Mouse (Mus musculus) left cerebral cortex, postnatal 4 days (tissue): ENCODE measurements at regions not wholly inside any gene's neighbourhood (a gene's known extent, or its start where the extent isn't known, plus 50 kb on each side); places are given as distances from the start of the nearest gene placed in this dataset.

Experiments used
- DNase-seq: peaks from one replicate; pipeline ENCODE4 v3.0.0-alpha.2; 2022
- intact Hi-C: fragments of 180-260 bp; cut with DNase I; formaldehyde crosslinking; loops from one replicate; pipeline ENCODE4 v1.15.1; 2025

DNA sequence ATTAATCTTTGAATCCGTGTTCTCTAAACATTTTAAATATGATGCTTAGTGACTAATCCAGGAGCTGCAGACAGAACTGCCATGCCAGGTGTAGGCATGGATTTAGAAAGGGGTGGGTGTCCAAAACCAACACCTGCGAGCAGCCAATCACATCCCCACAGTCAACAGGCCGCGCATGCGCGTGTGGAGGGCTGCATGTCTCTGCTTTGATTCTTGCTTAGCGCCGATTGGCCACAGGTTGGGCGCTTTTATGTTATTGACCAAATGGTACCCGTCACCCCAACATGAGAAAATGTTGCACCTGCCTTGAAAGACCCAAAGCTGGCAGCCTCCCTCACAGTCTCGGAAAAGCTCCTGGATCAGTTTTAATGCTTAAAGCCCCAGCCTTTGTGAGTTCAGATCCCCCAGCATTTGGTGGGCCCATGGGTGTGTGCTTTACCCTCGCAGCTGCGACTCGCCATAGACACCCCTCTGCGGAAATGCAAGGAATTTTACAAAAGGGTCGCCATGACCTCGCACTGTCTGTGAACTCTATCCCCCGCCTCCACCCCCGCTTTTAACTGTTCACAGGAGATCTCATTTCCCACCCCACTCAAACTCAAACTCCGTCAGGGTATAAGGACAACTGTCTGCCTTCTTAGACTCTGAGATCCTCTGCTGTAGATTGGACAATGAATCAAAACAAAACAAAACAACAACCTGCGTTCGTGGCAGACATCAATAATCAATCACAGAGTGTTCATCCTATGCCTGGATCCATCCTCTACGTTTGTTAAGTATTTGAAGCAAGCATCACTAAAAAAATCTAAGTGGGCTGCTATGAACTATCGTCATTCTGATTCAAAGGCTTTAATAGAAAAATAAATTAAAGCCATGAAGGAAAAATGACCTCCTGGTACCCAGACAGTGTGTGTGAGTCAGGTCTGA is 296.4 kb upstream of the Tbx3 start:
- DNase-seq = no peak
- intact Hi-C loops = no loop called here

DNA sequence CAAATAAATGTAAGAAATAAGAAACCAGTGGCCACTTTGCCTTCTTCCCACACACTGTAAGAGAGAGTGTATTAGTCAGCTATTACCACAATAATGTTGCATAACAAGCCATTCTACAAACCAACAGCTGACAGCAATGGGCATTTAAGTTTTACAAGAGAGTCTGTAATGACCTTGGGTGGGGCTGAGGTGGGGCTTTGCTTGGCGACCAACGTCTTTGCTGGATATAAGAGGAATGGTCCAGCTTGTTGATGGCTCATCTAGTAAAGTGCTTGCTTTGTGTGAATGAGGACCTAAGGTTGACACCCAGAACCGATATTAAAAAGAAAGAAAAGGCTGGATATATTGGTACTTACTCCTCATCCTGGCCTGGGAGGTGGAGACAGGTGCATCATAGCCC is 295.6 kb upstream of the Tbx3 start:
- intact Hi-C loops = no loop called here
- no peak for DNase-seq

DNA sequence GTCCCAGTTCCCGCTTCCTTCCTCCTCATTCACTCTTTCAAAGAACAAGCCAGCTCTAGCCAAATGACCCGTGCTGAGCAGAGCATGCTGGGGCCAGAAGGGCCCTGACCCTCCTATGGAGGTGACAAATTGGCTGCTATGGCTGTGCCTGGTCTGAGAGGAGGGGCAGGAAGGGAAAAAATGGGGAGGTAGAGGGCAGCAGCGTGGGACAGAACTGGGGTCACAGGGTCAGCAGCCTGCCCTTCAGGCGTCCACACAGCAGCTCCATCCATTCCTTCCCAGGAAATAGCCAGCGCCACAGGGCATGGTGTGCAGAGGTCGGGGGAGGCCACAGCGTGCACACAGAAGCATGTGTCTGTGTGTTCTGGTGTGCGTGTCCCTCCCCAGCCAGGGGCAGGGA is 292.2 kb upstream of the Tbx3 start:
- intact Hi-C loops = no loop called here
- no peak for DNase-seq

DNA sequence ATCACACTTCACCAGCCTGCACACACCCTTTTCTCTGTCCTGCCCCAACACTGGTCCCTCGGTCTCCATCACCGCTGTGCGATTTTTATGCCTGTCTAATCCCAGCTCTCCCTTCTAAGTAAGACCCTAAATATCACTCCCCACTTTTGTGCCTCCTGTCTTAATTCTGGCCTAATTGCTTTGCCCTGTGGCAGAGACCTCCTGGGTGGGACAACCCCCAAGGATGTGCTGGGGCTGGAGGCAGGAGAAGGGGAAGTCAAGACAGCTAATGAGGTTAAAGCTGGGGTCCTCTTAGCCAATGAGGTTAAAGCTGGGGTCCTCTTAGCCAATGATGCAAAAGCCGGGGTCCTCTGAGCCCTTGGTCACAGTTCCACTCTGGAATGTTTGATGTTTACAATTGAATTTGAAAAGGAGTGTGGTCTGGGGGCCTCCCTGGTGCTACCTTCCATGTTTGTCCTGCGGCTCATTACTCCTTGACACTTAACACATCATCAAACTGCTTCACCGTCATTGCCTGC is 290.5 kb upstream of the Tbx3 start:
- intact Hi-C loops = no loop called here
- DNase-seq = no peak

DNA sequence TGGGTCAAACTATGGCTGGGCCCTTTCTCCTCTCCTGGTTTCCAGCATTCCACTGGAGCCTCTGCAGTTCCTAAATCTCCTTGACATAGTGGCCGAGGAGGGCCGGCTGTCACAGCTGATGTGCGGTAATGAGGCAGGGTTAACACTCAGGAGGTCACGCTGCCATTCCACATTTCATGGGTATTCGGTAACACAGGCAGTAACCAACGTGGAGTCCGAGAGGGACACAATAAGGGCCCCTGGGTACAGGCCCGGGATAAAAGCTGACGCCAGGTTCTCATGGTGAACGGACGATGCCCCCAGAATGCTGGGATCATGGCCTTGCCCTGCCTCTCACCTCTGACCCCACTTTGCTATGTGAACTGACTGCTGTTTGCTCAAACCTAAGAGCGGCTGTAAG is 289.0 kb upstream of the Tbx3 start:
- intact Hi-C loops = no loop called here
- DNase-seq = no peak

DNA sequence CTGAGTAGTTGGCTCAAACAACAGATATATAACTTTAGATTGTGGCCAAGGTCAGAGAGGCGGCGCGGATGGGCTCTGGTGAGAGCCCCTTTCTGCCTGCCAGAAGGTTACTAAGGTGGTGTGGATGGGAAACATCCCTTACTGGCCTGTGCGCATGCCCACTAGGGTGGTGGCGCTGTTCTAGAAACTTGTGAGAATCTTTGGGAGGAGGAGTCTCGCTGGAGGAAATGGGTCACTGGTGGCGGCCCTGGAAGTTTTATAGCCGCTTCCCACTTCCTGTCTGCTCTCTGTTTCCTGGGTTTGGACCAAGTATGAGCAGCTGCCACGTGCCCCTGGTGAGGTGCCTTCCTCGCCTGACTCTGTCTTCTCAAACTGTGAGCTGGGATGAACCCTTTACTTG is 285.0 kb upstream of the Tbx3 start:
- intact Hi-C loops = no loop called here
- no peak for DNase-seq

DNA sequence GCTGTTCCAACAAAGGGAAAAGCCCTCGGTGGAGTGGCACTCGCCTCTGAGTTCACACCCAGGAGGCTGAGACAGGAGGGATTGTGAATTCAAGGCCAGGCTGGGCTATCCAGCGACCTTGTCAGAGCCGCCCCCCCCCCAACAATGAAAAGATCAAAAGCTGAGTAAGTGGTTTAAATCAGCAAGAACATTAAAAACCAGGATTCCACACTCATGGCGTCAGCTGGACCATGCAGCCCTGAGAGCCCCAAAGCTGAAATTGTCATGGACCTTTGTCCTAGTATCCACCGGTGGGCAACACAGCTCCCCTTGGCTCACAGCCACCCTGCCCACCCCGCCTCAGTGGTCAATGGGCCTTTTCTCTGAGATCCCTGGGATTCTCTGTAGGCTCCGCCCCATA is 283.6 kb upstream of the Tbx3 start:
- intact Hi-C loops = no loop called here
- no peak for DNase-seq

DNA sequence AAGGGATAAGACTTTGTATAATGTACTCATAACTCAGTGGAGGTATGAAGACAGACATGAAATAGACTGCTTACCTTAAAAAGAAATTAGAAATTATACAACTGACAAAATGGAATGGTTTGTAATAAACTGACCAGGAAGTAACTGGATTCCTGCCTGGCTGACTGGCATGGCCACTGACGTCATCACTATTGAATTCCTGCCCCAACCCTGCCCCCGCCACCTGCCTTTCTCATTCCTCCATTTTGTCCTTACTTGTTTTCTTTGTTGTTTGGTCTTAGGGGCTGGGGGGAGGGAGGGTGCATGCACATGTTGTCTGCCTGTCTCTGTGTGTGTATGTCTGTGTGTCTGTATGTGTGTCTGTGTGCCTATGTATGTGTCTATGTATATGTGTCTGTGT is 283.2 kb upstream of the Tbx3 start:
- no peak for DNase-seq
- intact Hi-C loops = no loop called here

DNA sequence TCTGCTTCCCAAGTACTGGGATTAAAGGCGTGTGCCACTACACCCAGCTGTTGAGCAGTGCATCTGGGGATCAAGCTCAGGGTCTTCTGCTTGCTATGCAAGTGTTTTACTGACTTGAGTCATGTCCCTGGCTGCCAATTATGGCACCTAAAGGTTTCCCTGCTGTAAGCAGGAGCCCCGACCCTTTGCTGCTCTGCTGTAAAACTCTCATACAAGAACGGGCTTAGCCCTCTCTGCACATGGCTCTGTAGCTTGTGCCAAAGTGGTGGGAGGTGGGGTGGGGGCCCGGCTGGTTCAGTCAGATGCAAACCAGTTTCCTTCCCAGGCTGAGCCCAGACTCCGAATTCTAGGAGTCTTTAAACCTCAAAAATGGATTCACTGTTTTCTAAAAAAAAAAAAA is 281.6 kb upstream of the Tbx3 start:
- peak; percentile 36 for DNase-seq
- intact Hi-C loops = no loop called here

DNA sequence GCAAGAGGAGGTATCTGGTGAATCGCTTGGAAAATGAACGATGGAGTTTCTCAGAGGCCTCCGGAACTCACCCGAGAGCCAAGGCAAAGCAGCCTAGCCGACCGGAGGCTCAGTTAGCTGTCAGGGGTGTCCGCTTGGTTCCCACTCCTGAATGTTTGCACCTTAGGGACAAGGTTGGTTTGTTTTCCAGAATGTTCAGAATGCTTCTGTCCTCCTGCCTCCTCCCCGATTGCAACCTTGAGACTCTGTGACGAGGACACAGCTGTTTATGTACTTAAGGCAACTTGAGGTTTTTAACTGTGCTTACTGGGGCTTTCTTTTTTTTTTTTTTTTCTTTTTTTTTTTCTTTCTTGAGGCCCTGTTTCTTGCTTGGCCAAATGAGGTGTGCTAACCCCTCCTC is 281.1 kb upstream of the Tbx3 start:
- intact Hi-C loops = no loop called here
- DNase-seq = no peak

DNA sequence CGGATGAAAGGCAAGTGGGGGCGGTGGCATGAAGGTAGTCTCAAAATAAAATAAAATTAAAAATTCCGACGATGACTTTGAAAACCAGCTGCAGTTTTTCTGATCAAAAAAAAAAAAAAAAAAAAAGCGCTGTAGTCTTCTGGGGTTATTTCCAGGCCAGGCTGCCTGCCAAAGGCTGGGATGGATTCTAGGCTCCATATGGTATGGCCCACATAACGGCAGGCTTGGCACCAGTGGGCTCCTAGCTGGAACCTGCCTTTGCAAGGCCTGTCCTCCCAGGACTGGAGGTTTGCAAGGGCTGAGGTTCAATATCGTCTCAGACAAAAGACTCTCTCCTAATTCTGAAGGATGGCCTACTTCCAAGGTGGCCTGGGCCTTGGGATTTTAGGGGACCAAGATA is 280.6 kb upstream of the Tbx3 start:
- peak; percentile 89 for DNase-seq
- intact Hi-C loops = no loop called here

DNA sequence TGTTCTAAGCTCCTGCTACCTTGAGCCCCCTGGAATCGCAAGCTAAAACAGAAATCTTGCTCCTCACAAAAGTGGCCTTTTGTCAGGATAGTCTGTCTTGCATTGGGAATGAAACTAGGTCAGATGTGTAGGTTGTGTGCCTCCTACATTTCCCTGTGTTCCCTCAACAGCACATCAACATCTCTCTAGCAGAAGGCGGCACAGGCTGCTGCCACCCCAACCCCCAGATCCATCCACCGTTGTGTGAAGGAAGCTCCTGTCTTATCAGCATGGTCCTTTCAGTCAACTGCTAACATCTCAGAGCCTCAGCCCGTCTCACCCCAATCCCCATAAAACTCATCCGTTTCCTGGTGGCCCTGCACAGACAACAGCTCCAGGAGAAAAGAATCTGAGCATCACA is 272.0 kb upstream of the Tbx3 start:
- DNase-seq = no peak
- intact Hi-C loops = no loop called here

DNA sequence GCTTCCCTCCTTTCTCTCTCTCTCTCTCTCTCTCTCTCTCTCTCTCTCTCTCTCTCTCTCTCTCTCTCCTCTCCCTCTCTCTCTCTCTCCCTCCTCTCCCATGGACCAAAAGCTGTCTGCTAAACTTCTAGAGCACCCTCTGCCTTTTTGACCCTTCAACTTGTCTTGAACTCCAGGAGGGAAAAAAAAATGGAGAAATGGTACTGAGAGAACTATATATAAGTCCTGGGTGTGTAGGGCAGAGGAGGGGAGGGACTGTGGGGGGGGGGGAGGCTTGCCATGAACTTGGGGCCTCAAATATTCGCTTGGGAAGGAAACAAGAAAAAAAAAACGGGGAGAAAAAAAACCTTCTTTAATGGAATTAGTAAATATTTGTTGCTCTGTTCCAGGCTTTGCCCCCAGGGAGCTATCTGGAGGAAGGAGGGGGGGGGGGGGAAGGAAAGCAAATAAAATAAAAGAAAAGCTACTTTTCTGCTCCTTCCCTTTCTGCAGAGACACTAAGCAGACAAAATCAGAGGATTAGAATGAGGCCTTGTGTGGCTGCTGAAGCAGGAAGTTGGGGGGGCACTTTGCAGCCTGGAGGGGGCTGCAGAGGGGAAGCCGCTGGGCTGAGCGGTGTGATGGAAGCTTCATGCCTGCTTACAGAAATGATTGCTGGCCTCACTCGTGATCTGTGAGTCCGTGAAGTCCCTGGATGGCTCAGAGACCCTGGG is 270.1 kb upstream of the Tbx3 start:
- intact Hi-C loops = no loop called here
- no peak for DNase-seq

DNA sequence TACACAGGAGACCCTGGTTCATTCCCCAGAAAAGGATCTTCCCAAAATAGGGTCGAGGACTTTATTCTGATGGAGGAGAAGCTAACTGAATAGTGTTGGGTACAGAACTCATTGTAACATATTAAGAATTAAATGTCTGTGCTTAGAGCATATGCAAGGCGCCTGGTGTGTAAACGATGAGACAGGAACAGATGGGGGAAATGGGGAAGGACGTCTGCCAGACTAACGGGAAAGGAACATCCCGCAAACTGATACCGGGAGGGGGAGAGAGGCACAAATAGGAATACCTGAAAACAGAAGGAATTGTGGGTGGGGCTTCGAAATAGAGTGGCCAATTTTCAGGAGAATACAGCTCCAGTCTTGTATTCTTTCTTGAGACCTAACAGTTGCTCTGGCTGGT is 268.6 kb upstream of the Tbx3 start:
- no peak for DNase-seq

DNA sequence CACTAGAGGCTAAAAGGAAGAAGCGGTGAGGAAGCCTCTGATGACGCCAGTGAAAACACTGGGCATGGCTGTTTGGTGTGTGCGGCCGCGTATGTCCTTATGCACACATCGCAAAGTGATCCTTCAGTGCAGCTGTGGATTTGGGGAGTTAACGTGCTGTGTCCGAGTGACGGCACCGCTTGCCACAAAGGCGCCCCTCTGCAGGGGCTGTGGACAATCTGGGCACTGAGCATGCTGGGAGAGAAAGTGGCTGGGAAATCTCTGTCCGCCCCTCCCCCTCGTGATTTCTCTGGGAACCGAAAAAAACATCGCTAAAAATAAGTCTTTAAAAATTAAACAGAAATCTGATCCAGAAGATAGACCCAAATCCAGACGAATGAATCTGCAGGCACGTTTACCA is 267.8 kb upstream of the Tbx3 start:
- intact Hi-C loops = no loop called here
- DNase-seq = no peak

More for the DNA sequence above, 268.6 kb upstream of the Tbx3 start:
- intact Hi-C loops = no loop called here

DNA sequence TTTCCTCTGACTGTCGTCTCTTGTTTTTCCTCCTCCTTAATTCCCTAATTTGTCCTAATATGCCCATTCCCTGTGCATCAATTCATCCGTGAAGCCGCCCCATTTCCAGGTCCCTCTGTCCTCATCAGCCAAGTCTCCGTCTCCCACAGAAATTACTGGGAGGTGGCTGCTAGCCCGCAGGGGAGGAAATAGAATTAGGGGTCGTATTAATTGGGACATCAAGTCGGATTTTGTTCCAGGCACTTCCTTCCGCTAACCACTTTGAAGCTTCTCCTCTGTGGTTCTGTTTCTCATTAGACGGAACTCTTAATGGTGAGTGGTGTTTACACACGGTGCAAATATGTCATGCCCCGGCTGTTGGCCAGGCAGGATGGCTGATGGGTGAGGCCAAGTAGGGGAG is 259.5 kb upstream of the Tbx3 start:
- intact Hi-C loops = no loop called here
- no peak for DNase-seq

DNA sequence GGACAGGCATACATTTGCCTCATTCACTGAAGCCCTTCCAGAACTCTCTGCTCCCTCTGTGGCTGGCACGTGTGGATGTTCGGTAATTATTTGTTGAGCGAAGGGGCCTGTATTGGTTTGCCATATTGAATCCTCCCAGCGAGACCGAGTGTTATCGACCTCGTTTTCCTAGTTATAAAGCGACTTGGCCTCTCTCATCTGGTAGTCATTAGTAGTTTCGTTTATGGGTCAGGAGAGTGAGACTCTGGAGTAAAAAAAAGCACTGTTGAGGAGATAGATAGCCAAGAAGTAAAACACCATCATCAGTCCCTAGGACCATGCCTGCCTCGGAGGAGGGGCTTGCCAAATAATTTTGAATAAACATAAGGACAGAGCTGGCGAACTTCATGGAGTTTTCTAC is 254.6 kb upstream of the Tbx3 start:
- intact Hi-C loops = no loop called here
- no peak for DNase-seq

DNA sequence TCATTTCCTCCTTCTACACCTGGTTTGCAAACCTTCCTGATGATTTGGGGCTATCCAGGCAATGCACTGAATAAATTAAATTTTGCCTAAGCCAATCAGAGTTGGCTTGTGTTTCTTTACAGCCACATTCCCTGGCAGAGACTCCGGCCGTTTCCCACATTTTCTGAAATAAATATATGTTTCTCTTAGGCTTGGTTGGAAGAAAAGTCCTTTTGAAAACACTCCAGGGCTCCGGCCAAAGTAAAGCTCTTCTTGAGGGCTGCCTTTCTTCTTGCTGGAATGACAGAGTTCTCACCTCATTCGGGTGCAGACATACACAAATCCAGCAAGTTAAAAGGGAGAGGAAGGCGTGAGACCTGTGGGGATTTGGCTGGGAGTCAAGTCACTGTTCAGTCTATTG is 252.0 kb upstream of the Tbx3 start:
- DNase-seq = no peak
- intact Hi-C loops = no loop called here

DNA sequence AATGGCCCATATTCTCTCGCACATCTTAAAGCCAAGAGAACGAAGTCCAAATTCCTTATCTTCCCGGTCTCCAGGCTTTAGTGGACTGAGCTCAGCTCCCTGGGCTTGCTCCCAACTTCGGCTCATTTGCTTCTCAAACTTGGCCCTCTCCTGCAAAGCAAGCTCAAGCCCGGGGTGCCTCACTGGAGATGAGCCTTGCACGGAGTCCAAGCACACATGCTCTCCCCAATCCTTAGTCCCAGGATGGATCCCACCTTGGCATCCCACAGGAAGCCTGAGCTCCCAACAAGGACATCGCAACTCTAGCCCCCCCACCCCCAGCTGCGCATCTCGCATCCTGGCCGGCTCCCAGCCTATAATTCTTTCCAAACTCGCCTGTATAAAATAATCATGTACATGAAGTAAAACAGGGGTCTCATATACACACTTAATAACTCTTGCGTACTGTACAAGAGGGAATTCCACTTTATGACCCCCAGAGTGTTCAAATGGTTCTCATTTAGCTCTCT is 242.9 kb upstream of the Tbx3 start:
- DNase-seq = no peak
- intact Hi-C loops = no loop called here

DNA sequence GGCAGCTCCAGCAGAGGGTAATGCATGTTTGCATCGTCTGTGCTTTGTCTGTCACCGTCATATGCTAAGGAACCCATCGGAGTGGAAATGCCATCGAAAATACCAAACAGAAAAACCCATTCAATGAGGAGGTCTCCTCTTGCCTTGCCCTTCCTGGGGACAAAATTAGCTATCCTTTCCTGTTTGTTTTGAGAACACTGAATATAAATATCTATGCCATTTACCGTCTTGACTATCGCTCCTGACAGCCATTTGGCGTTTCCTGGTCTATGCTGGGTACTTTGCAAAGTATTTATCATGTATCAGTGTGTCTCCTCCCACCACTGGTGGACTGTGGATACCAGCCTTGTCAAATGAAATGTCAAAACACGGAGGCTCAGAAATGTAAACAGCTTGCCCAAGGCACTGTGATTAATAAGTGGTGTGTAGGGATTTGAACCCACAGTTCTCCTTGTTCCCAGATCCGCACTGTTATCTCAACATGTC is 239.2 kb upstream of the Tbx3 start:
- DNase-seq = no peak
- intact Hi-C loops = no loop called here

DNA sequence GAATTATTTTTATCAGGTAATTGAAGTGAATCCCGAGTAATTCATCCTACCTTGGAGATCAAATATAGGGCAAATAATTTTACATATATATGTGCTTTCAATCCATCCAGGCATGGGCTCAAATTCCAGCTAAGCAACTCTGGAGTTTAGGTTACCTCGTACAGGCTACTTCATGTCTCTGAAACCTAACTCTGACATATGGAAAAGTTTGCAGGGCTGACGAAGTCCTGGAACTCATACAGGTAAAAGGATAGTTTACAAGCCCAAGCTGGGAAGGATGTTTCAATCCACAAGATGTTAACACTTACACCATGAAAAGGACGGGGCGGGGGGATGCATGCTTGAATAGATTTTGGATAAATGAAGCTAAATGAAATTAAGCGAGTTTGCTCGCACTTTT is 235.9 kb upstream of the Tbx3 start:
- intact Hi-C loops = no loop called here

DNA sequence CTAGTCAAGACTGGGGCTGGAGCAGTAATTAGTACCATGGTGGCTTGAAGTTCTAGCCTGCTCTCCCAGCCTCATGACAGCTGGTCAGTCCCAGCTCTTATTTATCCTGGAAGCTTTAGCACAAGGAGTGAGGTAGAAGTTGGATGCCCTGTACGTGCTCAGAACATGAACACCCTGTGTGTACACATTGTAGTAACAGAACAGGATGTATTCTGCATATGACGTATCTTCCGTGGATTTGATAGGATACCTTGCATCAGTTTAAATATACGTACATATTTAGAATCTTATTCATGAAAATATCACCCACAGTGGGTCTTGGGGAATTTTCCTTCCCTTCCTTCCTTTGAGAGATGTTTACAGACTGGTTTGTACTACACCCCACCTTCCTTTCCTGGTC is 222.0 kb upstream of the Tbx3 start:
- DNase-seq = no peak
- intact Hi-C loops = no loop called here

More for the DNA sequence above, 235.9 kb upstream of the Tbx3 start:
- no peak for DNase-seq
